Mouse (Mus musculus) left cerebral cortex, postnatal 36 days (tissue): ENCODE measurements around the gene Rfx4. TPM values are rescaled to one million over a fixed set of nuclear protein-coding genes. Genes with fewer than 3 reads are reported as not detected.

Experiments
- DNase-seq, 2 experiments: peaks; one replicate each; pipeline ENCODE4 v3.0.0; 2021 to 2022; ENCODE audit warnings: low spot score in 2 of 2, mixed read lengths in 1 of 2
- intact Hi-C: fragments of 180-260 bp; cut with DNase I; formaldehyde crosslinking; loops from one replicate; pipeline ENCODE4 v1.15.1; 2025
- total RNA-seq, 2 experiments: library from RNA; stranded (reverse); gene quantifications; 2 replicates each; pipeline ENCODE4 v1.2.3; 2021

The Rfx4 gene
- total RNA-seq, 2 experiments from 2014 or later, result 9.3 to 11.3 TPM

GRCm38 (mm10) chr10:84807206-84807605 is 51.3 kb downstream of the Rfx4 start:
- DNase-seq, result no peak
- intact Hi-C loops, result no loop called here

- intact Hi-C loops, result no loop called here
- DNase-seq, result no peak
These were observed 54.4 kb downstream of the Rfx4 start for GRCm38 (mm10) chr10:84810030-84810849.

GRCm38 (mm10) chr10:84811171-84811912 is 55.5 kb downstream of the Rfx4 start:
- intact Hi-C loops, result no loop called here
- DNase-seq, result no peak

GRCm38 (mm10) chr10:84811913-84812295 is 56.0 kb downstream of the Rfx4 start:
- intact Hi-C loops, result no loop called here
- no peak for DNase-seq

- intact Hi-C loops, result no loop called here
- DNase-seq, result no peak
These were observed 60.0 kb downstream of the Rfx4 start for GRCm38 (mm10) chr10:84815676-84816436.

- intact Hi-C loops, result no loop called here
- no peak for DNase-seq
These were observed 61.4 kb downstream of the Rfx4 start for GRCm38 (mm10) chr10:84817086-84817869.

GRCm38 (mm10) chr10:84819669-84820068 is 63.8 kb downstream of the Rfx4 start:
- DNase-seq, result peak; percentile 36 to 49
- intact Hi-C loops, result no loop called here

- intact Hi-C loops, result no loop called here
These were observed 64.4 kb downstream of the Rfx4 start for GRCm38 (mm10) chr10:84820230-84820629.

GRCm38 (mm10) chr10:84822741-84823151 is 66.9 kb downstream of the Rfx4 start:
- intact Hi-C loops, result no loop called here

More at GRCm38 (mm10) chr10:84820230-84820629, 64.4 kb downstream of the Rfx4 start:
- DNase-seq, result no peak

GRCm38 (mm10) chr10:84823621-84824020 is 67.8 kb downstream of the Rfx4 start:
- DNase-seq, result no peak
- intact Hi-C loops, result no loop called here

More at GRCm38 (mm10) chr10:84822741-84823151, 66.9 kb downstream of the Rfx4 start:
- no peak for DNase-seq

GRCm38 (mm10) chr10:84829009-84829408 is 73.1 kb downstream of the Rfx4 start:
- DNase-seq, result no peak
- intact Hi-C loops, result no loop called here

GRCm38 (mm10) chr10:84835596-84835995 is 79.7 kb downstream of the Rfx4 start:
- no peak for DNase-seq
- intact Hi-C loops, result loop anchor here (5.0 kb wide), 2 partner anchors 67 to 147 kb away; no protein-coding TSS in a partner anchor

- no peak for DNase-seq
- intact Hi-C loops, result loop anchor here (5.0 kb wide), 2 partner anchors 66 to 146 kb away; no protein-coding TSS in a partner anchor
These were observed 80.2 kb downstream of the Rfx4 start for GRCm38 (mm10) chr10:84836104-84836503.

GRCm38 (mm10) chr10:84837355-84837754 is 81.5 kb downstream of the Rfx4 start:
- DNase-seq, result no peak
- intact Hi-C loops, result loop anchor here (5.0 kb wide), 2 partner anchors 65 to 145 kb away; no protein-coding TSS in a partner anchor

- DNase-seq, result no peak
- intact Hi-C loops, result loop anchor here (5.0 kb wide), 2 partner anchors 63 to 143 kb away; no protein-coding TSS in a partner anchor
These were observed 83.1 kb downstream of the Rfx4 start for GRCm38 (mm10) chr10:84838850-84839473.

GRCm38 (mm10) chr10:84846638-84847037 is 90.8 kb downstream of the Rfx4 start:
- intact Hi-C loops, result no loop called here
- no peak for DNase-seq

GRCm38 (mm10) chr10:84851981-84852979 is 96.4 kb downstream of the Rfx4 start:
- intact Hi-C loops, result no loop called here
- DNase-seq, result peak; percentile 63 to 64
